Mouse (Mus musculus): ENCODE measurements around the gene Col8a2. TPM values are rescaled to one million over a fixed set of nuclear protein-coding genes. Genes with fewer than 3 reads are reported as not detected.

The Col8a2 gene
- total RNA-seq, 2 experiments from 2014 or later: 4.7 to 5.6 TPM

- peak; percentile 49 for DNase-seq
- intact Hi-C loops (cut with DNase I; ENCODE audit: low total_unique reads): no loop called here
Measured at GRCm38 (mm10) chr4:126259063-126259462, 27.5 kb upstream of the Col8a2 start.

DNA sequence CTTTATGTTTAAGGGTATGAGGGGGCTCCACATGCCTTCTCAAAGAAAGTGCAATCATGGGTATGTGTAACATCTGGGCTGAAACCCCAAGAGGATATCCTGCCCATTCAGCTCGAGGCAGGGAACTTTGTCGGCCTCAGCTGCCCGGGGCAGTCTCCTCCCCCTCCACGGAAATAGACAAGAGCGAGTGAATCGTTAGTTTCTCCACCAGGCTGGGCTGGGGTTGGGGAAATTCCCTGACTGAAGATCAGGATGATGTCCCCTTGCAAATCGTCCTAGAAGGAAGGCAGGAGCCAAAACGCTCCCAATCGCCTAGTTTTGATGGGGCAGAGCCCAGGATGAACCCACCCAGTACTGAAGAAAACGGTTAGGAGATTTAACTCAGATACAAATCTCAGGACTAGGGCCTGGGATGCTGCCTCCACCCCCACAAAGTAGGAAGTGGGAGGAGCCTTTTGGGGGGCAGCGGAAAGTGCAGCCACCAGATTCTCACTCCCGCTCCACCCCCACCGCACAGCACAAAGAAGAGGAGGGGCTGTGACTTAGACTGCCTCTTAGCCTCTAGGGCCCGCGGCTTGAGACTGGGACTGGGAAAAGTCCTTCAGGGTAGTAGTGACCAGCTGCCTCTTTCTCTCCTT, 27.0 kb upstream of the Col8a2 start:
- intact Hi-C loops (cut with DNase I; ENCODE audit: low total_unique reads): loop anchor here (2.0 to 10.0 kb wide), 2 partner anchors 33 to 85 kb away; no protein-coding TSS in a partner anchor
- peak; percentile 90 for DNase-seq

DNA sequence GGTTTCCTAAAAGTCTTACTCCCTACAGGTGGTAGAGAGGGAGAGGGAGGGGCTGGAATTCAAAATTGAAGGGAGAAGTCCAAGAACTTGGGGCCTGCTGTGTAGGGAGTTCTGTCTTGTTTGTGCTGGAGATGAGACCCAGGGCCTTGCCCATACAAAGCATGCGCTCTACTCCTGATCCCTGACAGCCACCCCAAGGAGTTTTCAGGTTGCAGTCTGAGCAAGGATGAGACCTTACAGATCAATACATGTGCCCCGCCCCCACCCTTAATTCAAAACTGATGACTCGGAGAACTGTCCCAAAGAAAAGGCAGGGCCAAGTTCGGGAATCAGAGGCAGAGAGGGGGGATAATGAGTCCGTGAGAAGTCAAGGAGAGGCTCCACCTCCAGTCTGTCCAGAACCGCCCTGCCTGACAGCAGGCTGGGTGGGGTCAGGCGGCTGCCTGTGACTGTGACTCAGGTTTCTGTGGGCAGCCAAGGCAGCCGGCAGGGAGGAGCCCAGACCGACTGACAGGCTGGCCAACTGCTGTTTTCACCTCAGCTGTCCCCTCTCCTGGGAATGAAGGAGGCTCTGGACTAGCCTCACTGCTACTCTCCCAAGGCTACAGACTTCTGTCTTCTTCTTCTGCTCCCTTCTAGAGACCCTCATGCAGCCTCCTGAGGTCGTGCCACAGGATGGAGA, 25.9 kb upstream of the Col8a2 start:
- intact Hi-C loops (cut with DNase I; ENCODE audit: low total_unique reads): loop anchor here (2.0 to 10.0 kb wide), 2 partner anchors 34 to 86 kb away; no protein-coding TSS in a partner anchor
- DNase-seq: peak; percentile 92

DNA sequence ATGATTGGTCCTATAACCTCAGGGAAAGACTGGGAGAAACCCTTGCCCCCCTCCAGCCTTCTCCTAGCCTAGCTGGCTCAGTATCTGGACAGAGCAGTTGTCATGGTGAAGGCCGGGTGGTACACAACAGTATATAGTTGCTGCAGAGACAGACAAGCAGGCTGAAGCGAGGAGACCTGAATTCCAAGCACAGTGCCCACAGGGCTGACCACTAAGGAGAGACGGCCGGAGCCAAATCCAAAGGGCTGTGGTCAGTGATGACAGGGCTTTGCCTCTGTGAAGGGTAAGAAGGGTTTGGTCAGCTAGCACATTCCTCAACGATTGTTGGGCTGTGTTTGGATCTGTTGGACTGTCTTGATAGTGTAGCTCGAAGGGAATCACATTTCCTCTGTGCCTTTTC, 25.3 kb upstream of the Col8a2 start:
- peak; percentile 44 for DNase-seq

DNA sequence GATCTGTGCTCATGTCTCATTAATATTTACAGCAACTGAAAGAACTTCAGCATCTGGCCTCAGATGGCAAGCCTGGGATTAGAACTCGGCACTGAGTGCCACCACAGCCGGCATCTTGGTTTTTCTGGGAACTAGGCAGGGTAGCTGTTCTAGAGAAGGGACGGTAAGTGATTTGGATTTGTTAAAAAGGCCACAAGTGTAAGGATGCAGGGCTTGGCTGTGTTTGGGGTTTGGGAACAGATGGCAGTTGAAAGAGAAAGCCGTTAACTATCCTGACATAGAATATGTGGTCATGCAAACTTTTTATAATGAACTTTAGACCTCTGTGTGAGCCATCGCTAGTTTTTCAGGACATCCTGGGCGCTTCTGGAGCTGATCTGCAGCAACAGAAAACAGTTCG, 24.9 kb upstream of the Col8a2 start:
- no peak for DNase-seq
- intact Hi-C loops (cut with DNase I; ENCODE audit: low total_unique reads): loop anchor here (2.0 to 10.0 kb wide), 2 partner anchors 35 to 87 kb away; no protein-coding TSS in a partner anchor

More for the DNA sequence above, 25.3 kb upstream of the Col8a2 start:
- intact Hi-C loops (cut with DNase I; ENCODE audit: low total_unique reads): loop anchor here (2.0 to 10.0 kb wide), 2 partner anchors 34 to 86 kb away; no protein-coding TSS in a partner anchor

- DNase-seq: peak; percentile 99
- intact Hi-C loops (cut with DNase I; ENCODE audit: low total_unique reads): loop anchor here (10.0 kb wide), 1 partner anchor 87 kb away; no protein-coding TSS in a partner anchor
Measured at GRCm38 (mm10) chr4:126262119-126262807, 24.3 kb upstream of the Col8a2 start, which contains the start of gene Trappc3. TSS of gene Trappc3 (plus strand) at chr4:126262325.

- DNase-seq: no peak
- intact Hi-C loops (cut with DNase I; ENCODE audit: low total_unique reads): loop anchor here (10.0 kb wide), 1 partner anchor 94 kb away; no protein-coding TSS in a partner anchor
Measured at GRCm38 (mm10) chr4:126269292-126269691, 17.3 kb upstream of the Col8a2 start.

- DNase-seq: no peak
- intact Hi-C loops (cut with DNase I; ENCODE audit: low total_unique reads): no loop called here
Measured at GRCm38 (mm10) chr4:126273753-126274152, 12.8 kb upstream of the Col8a2 start.

DNA sequence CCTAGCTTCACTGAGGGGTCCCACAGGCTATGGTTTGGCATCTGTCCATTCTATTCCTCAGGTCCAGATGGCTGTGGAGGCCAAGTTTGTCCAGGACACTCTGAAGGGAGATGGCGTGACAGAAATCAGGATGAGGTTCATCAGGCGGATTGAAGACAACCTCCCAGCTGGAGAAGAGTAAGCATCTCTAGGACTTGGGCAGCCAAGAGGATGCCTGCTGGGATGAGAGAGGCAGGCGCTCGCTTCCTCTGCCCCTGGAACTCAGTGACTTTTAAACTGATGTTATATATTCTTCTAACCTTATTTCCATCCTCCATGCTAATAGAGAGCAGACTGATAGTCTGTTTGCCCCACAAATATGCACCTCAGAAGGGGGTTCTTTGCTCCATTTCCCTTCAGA, 11.5 kb upstream of the Col8a2 start:
- no peak for DNase-seq
- intact Hi-C loops (cut with DNase I; ENCODE audit: low total_unique reads): loop anchor here (5.0 kb wide), 1 partner anchor 37 kb away; no protein-coding TSS in a partner anchor

DNA sequence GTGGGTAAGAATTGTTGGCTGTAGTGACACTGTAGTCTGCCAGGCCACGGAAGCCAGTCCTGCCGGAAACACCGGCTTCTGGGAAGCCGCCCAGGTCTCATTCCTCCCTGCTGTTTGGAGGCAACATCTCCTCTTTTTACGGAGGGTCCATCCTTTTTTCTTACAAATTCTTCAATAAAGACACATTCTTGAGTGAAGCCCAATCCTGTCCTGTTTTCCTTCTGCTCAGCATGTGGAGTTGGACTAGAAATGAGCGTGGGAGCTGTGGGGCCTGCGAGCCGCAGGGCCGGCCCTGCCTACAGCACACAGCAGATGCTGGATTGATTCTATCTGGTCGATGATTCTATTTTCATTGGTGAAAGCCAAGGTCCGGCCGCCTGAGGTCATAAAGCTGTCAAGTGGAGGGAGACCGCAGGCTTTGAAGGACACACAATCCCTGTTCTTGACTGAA, 10.9 kb upstream of the Col8a2 start:
- peak; percentile 48 for DNase-seq
- intact Hi-C loops (cut with DNase I; ENCODE audit: low total_unique reads): loop anchor here (5.0 kb wide), 1 partner anchor 37 kb away; no protein-coding TSS in a partner anchor

DNA sequence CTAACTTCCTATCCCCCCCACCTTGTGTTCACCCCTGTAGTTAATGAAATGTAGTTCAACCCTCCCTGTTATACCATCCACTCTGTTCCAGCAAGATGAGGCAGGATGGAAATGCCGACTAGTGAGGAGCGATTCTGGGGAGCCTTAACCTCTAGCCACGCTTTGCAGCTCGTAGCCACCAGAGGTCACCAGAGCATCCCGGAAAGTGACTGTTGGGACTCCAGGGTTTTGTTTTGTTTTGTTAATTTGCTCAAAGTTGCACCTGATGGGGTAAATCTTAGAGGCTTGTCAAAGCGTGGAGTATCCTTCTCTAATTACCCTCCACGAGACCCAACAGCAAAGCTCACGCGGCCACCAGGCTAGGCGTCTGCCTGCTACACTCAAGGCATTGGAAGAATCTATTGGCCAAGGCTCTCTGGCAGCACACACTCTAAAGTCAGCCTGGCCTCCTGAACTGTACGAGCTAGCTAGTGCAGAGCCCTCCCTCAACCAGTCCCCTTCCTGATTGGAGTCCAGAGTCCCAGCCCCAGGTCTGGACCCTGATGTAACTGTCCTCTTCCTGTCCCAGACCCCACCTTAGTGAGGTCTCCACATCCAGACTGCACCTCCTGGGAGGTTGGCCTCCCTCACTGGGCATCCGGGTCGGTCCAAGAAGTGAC, 8.6 kb upstream of the Col8a2 start:
- DNase-seq: peak; percentile 61
- intact Hi-C loops (cut with DNase I; ENCODE audit: low total_unique reads): loop anchor here (5.0 kb wide), 1 partner anchor 34 kb away; no protein-coding TSS in a partner anchor

GRCm38 (mm10) chr4:126278565-126278915, 8.1 kb upstream of the Col8a2 start:
- DNase-seq: no peak
- intact Hi-C loops (cut with DNase I; ENCODE audit: low total_unique reads): loop anchor here (5.0 kb wide), 1 partner anchor 34 kb away; no protein-coding TSS in a partner anchor

DNA sequence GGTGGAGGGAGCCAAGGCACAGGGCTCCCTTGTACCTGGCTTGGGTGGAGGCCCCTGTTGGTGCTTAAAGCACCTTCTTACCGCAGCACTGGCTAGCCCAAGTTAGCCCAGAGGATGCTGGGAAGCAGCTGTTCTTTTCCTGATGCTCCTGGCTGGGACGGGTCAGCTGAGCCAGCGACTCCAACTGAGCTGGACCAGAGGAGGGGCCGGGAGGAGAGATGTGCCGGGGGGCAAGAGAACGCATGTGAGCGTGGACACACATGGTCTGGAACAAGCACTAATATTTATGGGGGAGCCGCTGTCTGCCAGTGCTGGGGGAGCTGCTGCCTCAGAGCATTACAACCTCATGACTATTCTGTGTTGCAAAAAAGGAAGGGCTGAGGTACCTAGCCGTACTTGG, 7.6 kb upstream of the Col8a2 start:
- DNase-seq: no peak
- intact Hi-C loops (cut with DNase I; ENCODE audit: low total_unique reads): loop anchor here (5.0 kb wide), 1 partner anchor 33 kb away; no protein-coding TSS in a partner anchor

GRCm38 (mm10) chr4:126281706-126282105, 4.9 kb upstream of the Col8a2 start:
- intact Hi-C loops (cut with DNase I; ENCODE audit: low total_unique reads): no loop called here
- DNase-seq: no peak

DNA sequence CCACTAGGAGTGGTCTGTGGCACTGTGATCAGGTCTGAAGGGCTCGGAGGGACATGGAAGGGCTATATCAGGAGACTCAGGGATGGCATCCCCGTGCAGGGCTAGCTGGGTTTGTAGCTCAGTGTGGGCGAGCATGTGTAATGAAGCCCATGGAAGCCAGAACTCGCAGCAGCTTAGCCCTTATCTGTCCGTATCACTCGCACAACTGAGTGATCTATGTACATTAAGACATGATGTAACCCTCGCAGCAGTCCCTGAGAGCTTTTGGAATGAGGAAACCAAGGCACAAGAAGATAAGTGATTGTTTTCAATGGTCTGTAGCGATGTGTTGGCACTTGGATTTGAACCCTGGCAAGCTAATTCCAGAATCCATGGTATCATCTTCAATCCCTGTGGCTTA, 3.0 kb upstream of the Col8a2 start:
- intact Hi-C loops (cut with DNase I; ENCODE audit: low total_unique reads): no loop called here
- DNase-seq: no peak

- intact Hi-C loops (cut with DNase I; ENCODE audit: low total_unique reads): no loop called here
- DNase-seq: no peak
Measured at GRCm38 (mm10) chr4:126287302-126287995, 856 bp downstream of the Col8a2 start.

DNA sequence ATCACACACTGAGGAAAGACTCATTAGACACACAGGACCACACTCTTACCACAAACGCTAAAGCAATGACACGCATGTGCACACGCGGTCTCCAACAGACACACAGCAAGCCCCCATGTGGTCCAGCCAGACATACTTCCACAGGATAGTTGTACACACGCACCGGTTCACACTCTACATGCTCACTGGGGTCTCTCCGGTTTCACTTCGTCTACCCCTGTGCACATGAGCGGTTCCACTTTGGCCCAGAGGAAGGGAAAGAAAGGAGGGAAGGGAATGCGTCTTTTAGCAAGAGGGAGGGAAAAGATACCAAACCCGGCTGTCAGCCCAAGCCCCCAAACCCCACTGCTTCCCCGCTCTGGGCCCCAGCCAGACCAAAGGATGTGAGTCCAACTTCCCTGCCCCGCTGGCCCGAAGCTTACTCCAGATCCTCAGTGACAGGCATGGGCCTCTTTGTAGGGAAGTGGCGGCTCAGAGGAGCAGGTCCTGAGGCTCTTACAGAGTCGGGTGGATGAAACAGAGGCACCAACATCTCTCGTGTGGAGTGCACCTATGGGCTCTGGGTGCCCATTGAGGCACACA, 1.6 kb downstream of the Col8a2 start:
- DNase-seq: no peak
- intact Hi-C loops (cut with DNase I; ENCODE audit: low total_unique reads): no loop called here

GRCm38 (mm10) chr4:126290314-126290713, 3.7 kb downstream of the Col8a2 start:
- DNase-seq: no peak
- intact Hi-C loops (cut with DNase I; ENCODE audit: low total_unique reads): no loop called here
